Mouse (Mus musculus): Measurements from ENCODE around the gene Iqschfp. TPM values are rescaled to one million over a fixed set of nuclear protein-coding genes. Genes with fewer than 3 reads are reported as not detected.

Gene Iqschfp
- total RNA-seq, 2 experiments from 2014 or later: not detected

- no peak for DNase-seq
These were observed 639.9 kb downstream of the Iqschfp start for GRCm38 (mm10) chr3:68531908-68532307.

- DNase-seq: no peak
These were observed 642.6 kb downstream of the Iqschfp start for GRCm38 (mm10) chr3:68534571-68535051.

GRCm38 (mm10) chr3:68535160-68535728 lies 643.2 kb downstream of the Iqschfp start:
- DNase-seq: no peak

GRCm38 (mm10) chr3:68536071-68536470 lies 644.0 kb downstream of the Iqschfp start:
- DNase-seq: no peak

GRCm38 (mm10) chr3:68541688-68542087 lies 649.7 kb downstream of the Iqschfp start:
- DNase-seq: no peak

- peak; percentile 19 for DNase-seq
These were observed 651.0 kb downstream of the Iqschfp start for GRCm38 (mm10) chr3:68542944-68543501.

GRCm38 (mm10) chr3:68544811-68545210 lies 652.8 kb downstream of the Iqschfp start:
- DNase-seq: no peak

GRCm38 (mm10) chr3:68545898-68546297 lies 653.9 kb downstream of the Iqschfp start:
- no peak for DNase-seq

- DNase-seq: no peak
These were observed 663.1 kb downstream of the Iqschfp start for GRCm38 (mm10) chr3:68555087-68555662.

GRCm38 (mm10) chr3:68556891-68557290 lies 664.9 kb downstream of the Iqschfp start:
- DNase-seq: no peak

GRCm38 (mm10) chr3:68558744-68559143 lies 666.7 kb downstream of the Iqschfp start:
- no peak for DNase-seq

- no peak for DNase-seq
These were observed 668.0 kb downstream of the Iqschfp start for GRCm38 (mm10) chr3:68560057-68560456.

- no peak for DNase-seq
These were observed 670.8 kb downstream of the Iqschfp start for GRCm38 (mm10) chr3:68562838-68563237.

GRCm38 (mm10) chr3:68563922-68564321 lies 671.9 kb downstream of the Iqschfp start:
- peak; percentile 44 for DNase-seq

- no peak for DNase-seq
These were observed 673.1 kb downstream of the Iqschfp start for GRCm38 (mm10) chr3:68564978-68565674.

- DNase-seq: no peak
These were observed 673.6 kb downstream of the Iqschfp start for GRCm38 (mm10) chr3:68565675-68566055.

- DNase-seq: no peak
These were observed 675.5 kb downstream of the Iqschfp start for GRCm38 (mm10) chr3:68567581-68567980.

GRCm38 (mm10) chr3:68568149-68568548 lies 676.1 kb downstream of the Iqschfp start:
- no peak for DNase-seq

GRCm38 (mm10) chr3:68568716-68569115 lies 676.7 kb downstream of the Iqschfp start:
- DNase-seq: no peak

GRCm38 (mm10) chr3:68570319-68570718 lies 678.3 kb downstream of the Iqschfp start:
- no peak for DNase-seq

- no peak for DNase-seq
These were observed 680.5 kb downstream of the Iqschfp start for GRCm38 (mm10) chr3:68572249-68573225.

GRCm38 (mm10) chr3:68573226-68573624 lies 681.2 kb downstream of the Iqschfp start:
- no peak for DNase-seq

Measured in gastrocnemius, postnatal 25 days (tissue).